Mouse (Mus musculus): ENCODE results near the gene Acss2. TPM values are rescaled to one million over a fixed set of nuclear protein-coding genes. Genes with fewer than 3 reads are reported as not detected.

Gene Acss2
- polyA plus RNA-seq, 1 experiment from 2014 or later = 14.3 TPM

- H3K4me1 ChIP-seq = peaks cover 16% of the 10 kb centered on the region
- 0 out of 2 replicates have a peak, but pooled peaks cover 1% of the 10 kb centered on the region for H3K27me3 ChIP-seq (ENCODE audit: poor library complexity, severe bottlenecking)
- DNase-seq (ENCODE audit: extremely low spot score, low spot score) = no peak
- H3K27ac ChIP-seq = 0 out of 2 replicates have a peak overlapping the region, but pooled peaks have one; percentile 44
- H3K4me3 ChIP-seq = no peak overlapping the region
- no peaks in the 10 kb centered on the region for H3K36me3 ChIP-seq (replicated peaks)
- no peaks in the 10 kb centered on the region for H3K9me3 ChIP-seq
- 88% methylated on average over 4 of the region's 4 CpGs for WGBS
Measured at GRCm38 (mm10) chr2:155606360-155606759, 88.6 kb downstream of the Acss2 start.

GRCm38 (mm10) chr2:155610978-155611377, 93.2 kb downstream of the Acss2 start, which contains the start of gene Myh7b:
Gene Myh7b, plus strand, starts transcription at chr2:155611212.
- DNase-seq (ENCODE audit: extremely low spot score, low spot score) = no peak
- no peak within 1 kb of the TSS for H3K4me3 ChIP-seq
- peaks cover 31% of the 10 kb centered on the region for H3K27me3 ChIP-seq (ENCODE audit: poor library complexity, severe bottlenecking)
- H3K4me1 ChIP-seq = peaks cover 18% of the 10 kb centered on the region
- 44% methylated on average over 4 of the region's 4 CpGs for WGBS
- no peak within 1 kb of the TSS for H3K27ac ChIP-seq
- H3K9me3 ChIP-seq = no peaks in the 10 kb centered on the region
- no peaks in the 10 kb centered on the region for H3K36me3 ChIP-seq (replicated peaks)

GRCm38 (mm10) chr2:155611834-155612550, 94.2 kb downstream of the Acss2 start:
- 92% methylated on average over 9 of the region's 9 CpGs for WGBS
- Histone ChIP-seq H3K27me3 (ENCODE audit: poor library complexity, severe bottlenecking) (peaks cover 31% of the 10 kb centered on the region), H3K4me3 (no peak overlapping the region), H3K36me3 (replicated peaks) (no peaks in the 10 kb centered on the region), H3K27ac (no peak overlapping the region), H3K4me1 (peaks cover 22% of the 10 kb centered on the region), H3K9me3 (no peaks in the 10 kb centered on the region)
- no peak for DNase-seq (ENCODE audit: extremely low spot score, low spot score)

GRCm38 (mm10) chr2:155613326-155613755, 95.6 kb downstream of the Acss2 start:
- Histone ChIP-seq H3K27ac (peak overlapping the region; percentile 51), H3K36me3 (replicated peaks) (no peaks in the 10 kb centered on the region), H3K4me1 (peaks cover 23% of the 10 kb centered on the region), H3K9me3 (no peaks in the 10 kb centered on the region), H3K4me3 (peak overlapping the region; percentile 49), H3K27me3 (ENCODE audit: poor library complexity, severe bottlenecking) (peaks cover 31% of the 10 kb centered on the region)
- DNase-seq (ENCODE audit: extremely low spot score, low spot score) = peak; percentile 65
- WGBS = 3% methylated on average over 20 of the region's 20 CpGs

GRCm38 (mm10) chr2:155613953-155614352, 96.2 kb downstream of the Acss2 start:
- 71% methylated on average over 8 of the region's 8 CpGs for WGBS
- peak overlapping the region; percentile 49; the same call in 1 of the 2 replicates for H3K4me3 ChIP-seq
- H3K27ac ChIP-seq = peak overlapping the region; percentile 51; the same call in 1 of the 2 replicates
- no peaks in the 10 kb centered on the region for H3K9me3 ChIP-seq
- DNase-seq (ENCODE audit: extremely low spot score, low spot score) = no peak
- peaks cover 31% of the 10 kb centered on the region for H3K27me3 ChIP-seq (ENCODE audit: poor library complexity, severe bottlenecking)
- no peaks in the 10 kb centered on the region for H3K36me3 ChIP-seq (replicated peaks)
- peaks cover 23% of the 10 kb centered on the region for H3K4me1 ChIP-seq

- WGBS = 49% methylated on average over 6 of the region's 6 CpGs
Measured at GRCm38 (mm10) chr2:155616971-155617370, 99.2 kb downstream of the Acss2 start.

GRCm38 (mm10) chr2:155619817-155620216, 102.1 kb downstream of the Acss2 start:
- Histone ChIP-seq H3K36me3 (replicated peaks) (no peaks in the 10 kb centered on the region), H3K9me3 (no peaks in the 10 kb centered on the region), H3K4me3 (no peak overlapping the region), H3K27ac (no peak overlapping the region), H3K4me1 (peaks cover 11% of the 10 kb centered on the region; the same call in 1 of the 2 replicates), H3K27me3 (ENCODE audit: poor library complexity, severe bottlenecking) (peaks cover 32% of the 10 kb centered on the region; the same call in 1 of the 2 replicates)
- DNase-seq (ENCODE audit: extremely low spot score, low spot score) = peak; percentile 86
- WGBS = 18% methylated on average over 8 of the region's 8 CpGs

More at GRCm38 (mm10) chr2:155616971-155617370, 99.2 kb downstream of the Acss2 start:
- no peaks in the 10 kb centered on the region for H3K9me3 ChIP-seq
- DNase-seq (ENCODE audit: extremely low spot score, low spot score) = no peak
- no peak overlapping the region for H3K4me3 ChIP-seq
- peak overlapping the region; percentile 25; the same call in 1 of the 2 replicates for H3K27ac ChIP-seq
- H3K27me3 ChIP-seq (ENCODE audit: poor library complexity, severe bottlenecking) = peaks cover 34% of the 10 kb centered on the region
- H3K4me1 ChIP-seq = peaks cover 18% of the 10 kb centered on the region
- H3K36me3 ChIP-seq (replicated peaks) = no peaks in the 10 kb centered on the region

GRCm38 (mm10) chr2:155622606-155623005, 104.9 kb downstream of the Acss2 start:
- Histone ChIP-seq H3K9me3 (no peaks in the 10 kb centered on the region), H3K4me1 (peaks cover 15% of the 10 kb centered on the region), H3K27me3 (ENCODE audit: poor library complexity, severe bottlenecking) (peaks cover 59% of the 10 kb centered on the region), H3K4me3 (no peak overlapping the region), H3K36me3 (replicated peaks) (no peaks in the 10 kb centered on the region), H3K27ac (no peak overlapping the region)
- DNase-seq (ENCODE audit: extremely low spot score, low spot score) = no peak
- 32% methylated on average over 11 of the region's 11 CpGs for WGBS

GRCm38 (mm10) chr2:155623996-155624395, 106.2 kb downstream of the Acss2 start:
- Histone ChIP-seq H3K27ac (no peak overlapping the region), H3K4me3 (no peak overlapping the region), H3K9me3 (no peaks in the 10 kb centered on the region), H3K4me1 (peaks cover 23% of the 10 kb centered on the region), H3K27me3 (ENCODE audit: poor library complexity, severe bottlenecking) (peaks cover 72% of the 10 kb centered on the region), H3K36me3 (replicated peaks) (no peaks in the 10 kb centered on the region)
- 91% methylated on average over 6 of the region's 6 CpGs for WGBS
- DNase-seq (ENCODE audit: extremely low spot score, low spot score) = no peak

- Histone ChIP-seq H3K27ac (no peak overlapping the region), H3K9me3 (no peaks in the 10 kb centered on the region), H3K4me1 (peaks cover 30% of the 10 kb centered on the region), H3K27me3 (ENCODE audit: poor library complexity, severe bottlenecking) (peaks cover 80% of the 10 kb centered on the region), H3K36me3 (replicated peaks) (no peaks in the 10 kb centered on the region), H3K4me3 (no peak overlapping the region)
- 41% methylated on average over 10 of the region's 10 CpGs for WGBS
- no peak for DNase-seq (ENCODE audit: extremely low spot score, low spot score)
Measured at GRCm38 (mm10) chr2:155624730-155625129, 107.0 kb downstream of the Acss2 start.

- WGBS = 54% methylated on average over 15 of the region's 15 CpGs
- no peaks in the 10 kb centered on the region for H3K9me3 ChIP-seq
- DNase-seq (ENCODE audit: extremely low spot score, low spot score) = no peak
Measured at GRCm38 (mm10) chr2:155626277-155626676, 108.5 kb downstream of the Acss2 start.

GRCm38 (mm10) chr2:155627030-155627738, 109.4 kb downstream of the Acss2 start:
- peak; percentile 80 for DNase-seq (ENCODE audit: extremely low spot score, low spot score)
- no peak overlapping the region for H3K27ac ChIP-seq
- no peak overlapping the region for H3K4me3 ChIP-seq
- peaks cover 10% of the 10 kb centered on the region for H3K36me3 ChIP-seq (replicated peaks)
- WGBS = 48% methylated on average over 21 of the region's 21 CpGs
- no peaks in the 10 kb centered on the region for H3K9me3 ChIP-seq
- peaks cover 51% of the 10 kb centered on the region for H3K4me1 ChIP-seq
- H3K27me3 ChIP-seq (ENCODE audit: poor library complexity, severe bottlenecking) = peaks cover 94% of the 10 kb centered on the region

More at GRCm38 (mm10) chr2:155626277-155626676, 108.5 kb downstream of the Acss2 start:
- Histone ChIP-seq H3K4me1 (peaks cover 46% of the 10 kb centered on the region), H3K27ac (no peak overlapping the region), H3K27me3 (ENCODE audit: poor library complexity, severe bottlenecking) (peaks cover 87% of the 10 kb centered on the region), H3K36me3 (replicated peaks) (peaks cover under 1% of the 10 kb centered on the region), H3K4me3 (no peak overlapping the region)

- Histone ChIP-seq H3K4me1 (peaks cover 48% of the 10 kb centered on the region), H3K27ac (no peak overlapping the region), H3K36me3 (replicated peaks) (peaks cover 19% of the 10 kb centered on the region), H3K27me3 (ENCODE audit: poor library complexity, severe bottlenecking) (peaks cover 97% of the 10 kb centered on the region), H3K4me3 (no peak overlapping the region), H3K9me3 (no peaks in the 10 kb centered on the region)
- DNase-seq (ENCODE audit: extremely low spot score, low spot score) = no peak
- WGBS = 84% methylated on average over 9 of the region's 9 CpGs
Measured at GRCm38 (mm10) chr2:155628112-155628511, 110.4 kb downstream of the Acss2 start.
